Mouse (Mus musculus): ENCODE measurements around the gene Esam. TPM values are rescaled to one million over a fixed set of nuclear protein-coding genes. Genes with fewer than 3 reads are reported as not detected.

Esam gene
- polyA plus RNA-seq, 1 experiment from 2014 or later, result 43.4 TPM

DNA sequence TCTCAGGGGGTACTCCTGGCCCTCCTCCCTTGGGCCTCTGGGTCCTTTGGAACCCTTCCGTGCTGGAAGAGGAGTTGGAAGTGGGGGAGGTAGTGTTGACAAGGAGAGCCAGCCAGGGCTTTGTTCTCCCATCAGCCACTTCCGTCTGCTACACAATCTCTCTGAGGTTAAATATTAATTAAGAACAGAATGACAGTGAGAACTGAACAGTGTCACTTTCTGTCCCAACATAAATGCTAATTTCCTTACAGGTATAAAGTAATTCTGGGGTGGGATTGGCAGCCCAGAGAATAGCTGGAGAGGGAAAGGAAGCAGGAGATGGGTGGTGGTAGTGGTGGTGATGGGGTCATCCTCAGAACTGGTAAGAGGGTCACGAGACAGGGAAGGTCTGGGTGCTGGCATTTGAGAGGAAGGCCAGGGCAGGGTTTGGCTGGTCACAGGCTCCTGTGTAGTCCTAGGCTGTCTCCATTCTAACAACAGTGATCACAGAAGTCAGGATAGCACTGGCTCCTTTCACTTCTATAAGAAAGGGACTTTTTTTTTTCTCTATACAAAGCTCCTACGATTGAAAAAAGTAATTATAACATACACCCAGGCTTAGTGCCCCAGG lies 40.8 kb downstream of the Esam start:
- 0 out of 2 replicates have a peak, but pooled peaks have one; percentile 50 for ATAC-seq (ENCODE audit: low FRiP score)
- H3K36me3 ChIP-seq, result no peaks in the 10 kb centered on the region
- H3K4me1 ChIP-seq (replicated peaks), result peaks cover 14% of the 10 kb centered on the region
- H3K27me3 ChIP-seq, result no peaks in the 10 kb centered on the region
- no peak overlapping the region for H3K9ac ChIP-seq
- H3K4me3 ChIP-seq, result no peak overlapping the region
- 25% methylated on average over 4 of the region's 4 CpGs for WGBS
- H3K4me2 ChIP-seq, result no peak overlapping the region
- no peak overlapping the region for H3K27ac ChIP-seq
- no peaks in the 10 kb centered on the region for H3K9me3 ChIP-seq

DNA sequence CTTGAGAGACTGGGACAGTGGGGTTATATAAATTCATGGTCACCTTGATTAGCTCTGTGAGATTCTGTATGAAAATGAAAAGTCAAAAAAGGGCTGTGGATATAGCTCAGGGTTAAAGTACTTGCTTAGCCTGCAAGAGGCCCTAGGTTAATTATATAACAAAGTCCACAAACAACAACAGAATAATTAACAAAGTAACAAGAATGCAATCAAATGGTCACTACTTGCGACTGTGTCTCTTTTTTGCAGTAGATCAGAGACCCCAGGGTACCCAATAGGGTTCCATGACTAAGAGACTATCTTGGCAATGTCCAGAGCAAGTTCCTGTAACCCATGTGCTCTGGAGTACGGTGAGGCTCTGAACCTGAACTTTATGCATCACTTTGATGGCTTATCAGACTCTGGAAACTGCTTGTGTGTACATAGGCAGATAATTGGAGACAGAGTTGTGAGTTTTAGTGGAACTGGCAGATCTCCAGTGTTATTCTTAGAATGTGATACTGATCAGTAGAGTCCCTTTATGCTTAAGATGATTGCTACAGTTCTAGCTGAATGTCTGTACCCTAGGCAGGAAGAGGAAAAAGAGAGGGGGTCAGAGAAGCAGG lies 41.5 kb downstream of the Esam start:
- no peak overlapping the region for H3K9ac ChIP-seq
- no peaks in the 10 kb centered on the region for H3K27me3 ChIP-seq
- no peak overlapping the region for H3K4me2 ChIP-seq
- no peak for ATAC-seq (ENCODE audit: low FRiP score)
- H3K36me3 ChIP-seq, result no peaks in the 10 kb centered on the region
- H3K27ac ChIP-seq, result no peak overlapping the region
- WGBS, result 82% methylated on average over 2 of the region's 2 CpGs
- no peak overlapping the region for H3K4me3 ChIP-seq
- H3K4me1 ChIP-seq (replicated peaks), result peaks cover 14% of the 10 kb centered on the region
- H3K9me3 ChIP-seq, result no peaks in the 10 kb centered on the region

DNA sequence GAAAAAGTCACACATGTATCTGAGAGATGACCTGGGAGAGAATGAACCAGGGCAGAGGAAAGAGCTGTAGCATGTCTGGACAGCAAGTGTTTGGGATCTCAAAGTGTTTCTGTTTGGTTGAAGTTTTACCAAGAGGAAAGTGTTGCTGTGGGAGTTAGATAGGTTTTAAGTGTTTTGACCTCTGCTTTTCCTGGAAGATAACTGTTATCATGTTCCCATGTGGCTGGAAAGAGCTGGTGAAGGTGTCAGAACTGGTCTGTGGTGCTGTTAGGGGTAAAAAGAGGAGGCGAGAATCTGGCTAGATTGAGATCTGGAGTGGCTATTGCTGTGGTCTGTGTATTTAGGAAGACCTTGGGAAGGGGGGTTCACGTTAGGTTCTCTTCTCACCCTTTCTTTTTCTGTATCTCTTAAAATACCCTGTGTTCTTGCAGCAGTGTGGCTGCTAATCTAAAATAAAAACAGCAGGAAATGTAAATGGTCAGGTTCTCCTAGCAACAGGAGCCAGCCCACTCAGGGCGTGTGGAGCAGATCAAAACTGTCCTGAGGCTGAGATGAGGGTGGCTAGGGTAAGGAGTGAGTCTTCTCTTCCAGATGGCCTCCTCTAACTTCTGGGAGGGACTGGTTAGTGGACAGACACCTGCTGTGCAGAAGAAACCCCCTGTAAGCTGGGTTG lies 44.5 kb downstream of the Esam start:
- Histone ChIP-seq H3K36me3 (no peaks in the 10 kb centered on the region), H3K4me2 (no peak overlapping the region), H3K27ac (no peak overlapping the region), H3K9me3 (no peaks in the 10 kb centered on the region), H3K4me1 (replicated peaks) (peaks cover 29% of the 10 kb centered on the region), H3K27me3 (no peaks in the 10 kb centered on the region), H3K9ac (no peak overlapping the region), H3K4me3 (no peak overlapping the region)
- no peak for ATAC-seq (ENCODE audit: low FRiP score)
- WGBS, result 74% methylated on average over 3 of the region's 3 CpGs

GRCm38 (mm10) chr9:37576436-37576930 lies 48.6 kb downstream of the Esam start:
- no peaks in the 10 kb centered on the region for H3K9me3 ChIP-seq
- H3K27ac ChIP-seq, result peak overlapping the region; percentile 81
- ATAC-seq (ENCODE audit: low FRiP score), result peak; percentile 82
- WGBS, result 19% methylated on average over 14 of the region's 14 CpGs
- H3K4me2 ChIP-seq, result peak overlapping the region; percentile 46
- H3K36me3 ChIP-seq, result no peaks in the 10 kb centered on the region
- peak overlapping the region; percentile 60 for H3K9ac ChIP-seq
- peak overlapping the region; percentile 23 for H3K4me3 ChIP-seq
- H3K27me3 ChIP-seq, result no peaks in the 10 kb centered on the region
- peaks cover 15% of the 10 kb centered on the region for H3K4me1 ChIP-seq (replicated peaks)

GRCm38 (mm10) chr9:37583594-37583993 lies 55.7 kb downstream of the Esam start:
- Histone ChIP-seq H3K9me3 (0 out of 2 replicates have a peak, but pooled peaks cover 5% of the 10 kb centered on the region), H3K27ac (no peak overlapping the region), H3K4me3 (no peak overlapping the region), H3K4me2 (no peak overlapping the region), H3K4me1 (replicated peaks) (no peaks in the 10 kb centered on the region), H3K9ac (no peak overlapping the region), H3K27me3 (no peaks in the 10 kb centered on the region), H3K36me3 (no peaks in the 10 kb centered on the region)
- no peak for ATAC-seq (ENCODE audit: low FRiP score)
- WGBS, result 86% methylated on average over 5 of the region's 5 CpGs

- no peak overlapping the region for H3K4me3 ChIP-seq
- H3K27me3 ChIP-seq, result no peaks in the 10 kb centered on the region
- H3K9me3 ChIP-seq, result 0 out of 2 replicates have a peak, but pooled peaks cover 5% of the 10 kb centered on the region
- no peaks in the 10 kb centered on the region for H3K4me1 ChIP-seq (replicated peaks)
- ATAC-seq (ENCODE audit: low FRiP score), result no peak
- 71% methylated on average over 4 of the region's 4 CpGs for WGBS
- H3K4me2 ChIP-seq, result no peak overlapping the region
- no peaks in the 10 kb centered on the region for H3K36me3 ChIP-seq
- no peak overlapping the region for H3K27ac ChIP-seq
- no peak overlapping the region for H3K9ac ChIP-seq
Observed at GRCm38 (mm10) chr9:37586718-37587117, 58.8 kb downstream of the Esam start.

Other genes starting within 250 kb of the Esam start
- 8.0 TPM in 2 replicates for gene Ccdc15, start 179.6 kb upstream of the Esam start, polyA plus RNA-seq (2015; fragmentation: Nextera tagmentation; extraction: Ambion mirVana)
- 5.4 and 7.4 TPM in 2 replicates for gene Hepacam, start 160.7 kb upstream of the Esam start, polyA plus RNA-seq (2015; fragmentation: Nextera tagmentation; extraction: Ambion mirVana)
- 5.7 and 6.5 TPM in 2 replicates for gene Robo4, start 126.2 kb upstream of the Esam start, polyA plus RNA-seq (2015; fragmentation: Nextera tagmentation; extraction: Ambion mirVana)
- 64.6 and 91.3 TPM in 2 replicates for gene Robo3, start 94.8 kb upstream of the Esam start, polyA plus RNA-seq (2015; fragmentation: Nextera tagmentation; extraction: Ambion mirVana)
- gene Msantd2, start 38.8 kb upstream of the Esam start, polyA plus RNA-seq (2015; fragmentation: Nextera tagmentation; extraction: Ambion mirVana), result 35.4 and 39.2 TPM in 2 replicates
- 0.82 and 1.6 TPM in 2 replicates for gene Vsig2, start 11.2 kb downstream of the Esam start, polyA plus RNA-seq (2015; fragmentation: Nextera tagmentation; extraction: Ambion mirVana)
- gene Nrgn, start 24.8 kb downstream of the Esam start, polyA plus RNA-seq (2015; fragmentation: Nextera tagmentation; extraction: Ambion mirVana), result 9.2 and 14.9 TPM in 2 replicates
- gene Siae, start 27.6 kb downstream of the Esam start, polyA plus RNA-seq (2015; fragmentation: Nextera tagmentation; extraction: Ambion mirVana), result 10.9 and 11.6 TPM in 2 replicates
- 16.1 and 17.1 TPM in 2 replicates for gene Spa17, start 85.6 kb downstream of the Esam start, polyA plus RNA-seq (2015; fragmentation: Nextera tagmentation; extraction: Ambion mirVana)
- gene Tbrg1, start 129.2 kb downstream of the Esam start, polyA plus RNA-seq (2015; fragmentation: Nextera tagmentation; extraction: Ambion mirVana), result 89.2 and 95.8 TPM in 2 replicates
- 0.08 and 0.47 TPM in 2 replicates for gene Panx3, start 141.2 kb downstream of the Esam start, polyA plus RNA-seq (2015; fragmentation: Nextera tagmentation; extraction: Ambion mirVana)
- not detected in 2 replicates for gene Olfr160, start 188.2 kb downstream of the Esam start, polyA plus RNA-seq (2015; fragmentation: Nextera tagmentation; extraction: Ambion mirVana)
- not detected in 2 replicates for gene Olfr874, start 217.0 kb downstream of the Esam start, polyA plus RNA-seq (2015; fragmentation: Nextera tagmentation; extraction: Ambion mirVana)
- not detected in 2 replicates for gene Olfr875, start 243.8 kb downstream of the Esam start, polyA plus RNA-seq (2015; fragmentation: Nextera tagmentation; extraction: Ambion mirVana)